Mouse (Mus musculus) bone marrow macrophage, adult 2 months (primary cell): ENCODE measurements around the gene Rnf121. TPM values are rescaled to one million over a fixed set of nuclear protein-coding genes. Genes with fewer than 3 reads are reported as not detected.
A peak's percentile ranks its signal among the peaks of the same experiment; 100 is the strongest.

Experiments
- H3K27ac ChIP-seq: 2 replicates; pipeline ENCODE4 v1.5.1; 2012; ENCODE audit warnings: low read depth, low read length; ENCODE audit not compliant: insufficient read depth
- H3K4me1 ChIP-seq: 2 replicates; pipeline ENCODE4 v1.6.1; 2012; ENCODE audit warnings: low read length; ENCODE audit not compliant: control insufficient read depth, insufficient read depth
- H3K4me3 ChIP-seq: 2 replicates; pipeline ENCODE4 v1.5.1; 2012; ENCODE audit warnings: mild to moderate bottlenecking, low read length, moderate library complexity; ENCODE audit not compliant: insufficient read depth
- CTCF ChIP-seq: IDR thresholded peaks from 2 replicates; pipeline ENCODE4 v1.5.1; 2012; ENCODE audit warnings: low read depth, mild to moderate bottlenecking, low read length, moderate library complexity
- POLR2A ChIP-seq: IDR thresholded peaks from 2 replicates; pipeline ENCODE4 v1.6.1; 2012; ENCODE audit warnings: mild to moderate bottlenecking, low read depth, low read length, borderline replicate concordance
- polyA plus RNA-seq: library from polyadenylated mRNA; stranded (reverse); fragments of >200 nt; gene quantifications from 2 replicates; pipeline ENCODE4 v1.2.4, GENCODE M21; 2012; ENCODE audit not compliant: missing spikeins, insufficient read depth, insufficient read length

Gene Rnf121
- polyA plus RNA-seq, 1 experiment: 17.2 TPM

- TF ChIP-seq CTCF (no peak), POLR2A (no peak)
- Histone ChIP-seq H3K4me1 (peaks cover 5% of the 10 kb centered on the region), H3K27ac (no peak overlapping the region), H3K4me3 (no peak overlapping the region)
Measured at GRCm38 (mm10) chr7:102011855-102012254, 53.4 kb downstream of the Rnf121 start.

DNA sequence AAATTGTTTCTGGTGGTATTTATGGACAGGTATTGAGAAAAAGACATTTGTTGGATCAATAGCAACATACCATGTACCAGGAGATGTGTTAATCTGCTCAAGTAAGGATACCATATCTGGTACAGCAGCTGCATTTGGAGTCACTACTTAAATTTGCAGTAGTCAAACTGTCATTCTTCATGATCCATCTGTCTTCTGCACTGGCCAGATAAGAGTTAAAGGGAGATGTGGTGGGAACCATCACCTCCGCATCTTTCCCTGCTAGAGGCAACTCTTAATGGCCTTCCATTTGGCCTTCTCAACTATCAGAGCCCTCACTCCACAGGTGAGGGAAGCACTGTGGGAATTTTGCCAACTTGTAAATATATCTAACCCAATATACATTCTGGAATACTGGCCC, 58.7 kb downstream of the Rnf121 start:
- TF ChIP-seq POLR2A (no peak), CTCF (no peak)
- Histone ChIP-seq H3K4me1 (no peaks in the 10 kb centered on the region), H3K27ac (no peak overlapping the region), H3K4me3 (no peak overlapping the region)

DNA sequence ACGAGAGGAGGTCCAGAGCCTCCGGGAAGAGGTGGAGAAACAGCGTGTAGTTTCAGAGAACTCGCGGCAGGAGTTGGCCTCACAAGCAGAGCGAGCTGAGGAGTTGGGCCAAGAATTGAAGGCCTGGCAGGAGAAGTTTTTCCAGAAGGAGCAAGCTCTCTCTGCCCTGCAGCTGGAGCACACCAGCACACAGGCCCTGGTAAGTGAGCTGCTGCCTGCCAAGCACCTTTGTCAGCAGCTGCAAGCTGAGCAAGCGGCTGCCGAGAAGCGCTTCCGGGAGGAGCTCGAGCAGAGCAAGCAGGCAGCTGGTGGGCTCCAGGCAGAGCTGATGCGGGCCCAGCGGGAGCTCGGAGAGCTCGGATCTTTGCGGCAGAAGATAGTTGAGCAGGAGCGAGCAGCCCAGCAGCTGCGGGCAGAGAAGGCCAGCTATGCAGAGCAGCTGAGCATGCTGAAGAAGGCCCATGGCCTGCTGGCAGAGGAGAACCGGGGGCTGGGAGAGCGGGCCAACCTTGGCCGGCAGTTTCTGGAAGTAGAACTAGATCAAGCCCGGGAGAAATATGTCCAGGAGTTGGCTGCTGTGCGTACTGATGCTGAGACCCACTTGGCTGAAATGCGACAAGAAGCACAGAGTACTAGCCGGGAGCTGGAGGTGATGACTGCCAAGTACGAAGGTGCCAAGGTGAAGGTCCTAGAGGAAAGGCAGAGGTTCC, 64.2 kb downstream of the Rnf121 start:
- TF ChIP-seq POLR2A: no peak
- TF ChIP-seq CTCF: no peak
- Histone ChIP-seq H3K27ac (no peak overlapping the region), H3K4me1 (no peaks in the 10 kb centered on the region), H3K4me3 (no peak overlapping the region)

- Histone ChIP-seq H3K4me1 (no peaks in the 10 kb centered on the region), H3K4me3 (no peak overlapping the region), H3K27ac (no peak overlapping the region)
- no peak for TF ChIP-seq CTCF
- no peak for TF ChIP-seq POLR2A
Measured at GRCm38 (mm10) chr7:102000296-102000695, 65.0 kb downstream of the Rnf121 start.

DNA sequence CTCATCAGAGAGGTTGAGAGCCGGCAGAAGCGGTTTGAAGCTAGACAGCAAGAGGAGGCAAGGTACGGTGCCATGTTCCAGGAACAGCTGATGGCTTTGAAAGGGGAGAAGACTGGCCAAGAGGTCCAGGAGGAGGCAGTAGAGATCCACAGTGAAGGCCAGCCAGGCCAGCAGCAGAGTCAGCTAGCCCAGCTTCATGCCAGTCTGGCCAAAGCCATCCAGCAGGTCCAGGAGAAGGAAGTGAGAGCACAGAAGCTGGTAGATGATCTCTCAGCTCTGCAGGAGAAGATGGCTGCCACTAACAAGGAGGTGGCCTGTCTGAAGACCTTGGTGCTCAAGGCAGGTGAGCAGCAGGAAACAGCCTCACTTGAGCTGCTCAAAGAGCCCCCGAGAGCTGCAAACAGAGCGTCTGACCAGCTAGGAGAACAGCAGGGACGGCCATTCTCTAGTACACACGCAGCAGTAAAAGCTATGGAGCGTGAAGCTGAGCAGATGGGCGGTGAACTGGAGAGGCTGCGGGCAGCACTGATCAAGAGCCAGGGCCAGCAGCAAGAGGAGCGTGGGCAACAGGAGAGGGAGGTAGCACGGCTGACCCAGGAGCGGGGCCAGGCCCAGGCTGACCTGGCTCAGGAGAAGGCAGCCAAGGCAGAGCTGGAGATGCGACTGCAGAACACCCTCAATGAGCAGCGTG, 65.7 kb downstream of the Rnf121 start:
- H3K4me3 ChIP-seq: no peak overlapping the region
- H3K27ac ChIP-seq: no peak overlapping the region
- no peak for TF ChIP-seq CTCF
- TF ChIP-seq POLR2A: no peak
- no peaks in the 10 kb centered on the region for H3K4me1 ChIP-seq

DNA sequence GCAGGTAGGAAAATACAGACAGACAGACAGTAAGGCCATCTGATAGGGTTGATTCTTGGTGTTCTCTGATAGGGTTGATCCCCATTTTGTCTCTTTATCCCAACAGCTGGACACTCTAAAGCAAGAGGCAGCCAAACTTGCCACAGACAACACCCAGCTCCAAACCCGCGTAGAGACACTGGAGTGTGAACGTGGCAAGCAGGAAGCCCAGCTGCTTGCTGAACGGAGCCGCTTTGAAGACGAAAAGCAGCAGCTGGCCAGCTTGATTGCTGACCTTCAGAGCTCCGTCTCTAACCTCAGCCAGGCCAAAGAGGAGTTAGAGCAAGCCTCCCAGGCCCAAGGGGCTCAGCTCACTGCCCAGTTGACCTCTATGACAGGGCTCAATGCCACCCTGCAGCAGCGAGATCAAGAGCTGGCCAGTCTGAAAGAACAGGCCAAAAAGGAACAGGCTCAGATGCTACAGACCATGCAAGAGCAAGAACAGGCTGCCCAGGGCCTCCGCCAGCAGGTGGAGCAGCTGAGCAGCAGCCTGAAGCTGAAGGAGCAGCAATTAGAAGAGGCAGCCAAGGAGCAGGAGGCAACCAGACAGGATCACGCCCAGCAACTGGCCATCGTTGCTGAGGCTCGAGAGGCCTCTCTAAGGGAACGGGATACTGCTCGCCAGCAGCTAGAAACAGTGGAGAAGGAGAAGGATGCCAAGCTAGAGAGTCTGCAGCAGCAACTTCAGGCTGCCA, 66.9 kb downstream of the Rnf121 start:
- no peak overlapping the region for H3K4me3 ChIP-seq
- TF ChIP-seq CTCF: peak; percentile 44
- no peak for TF ChIP-seq POLR2A
- no peaks in the 10 kb centered on the region for H3K4me1 ChIP-seq
- no peak overlapping the region for H3K27ac ChIP-seq

- no peak overlapping the region for H3K27ac ChIP-seq
- H3K4me3 ChIP-seq: no peak overlapping the region
- TF ChIP-seq POLR2A (no peak), CTCF (no peak)
- H3K4me1 ChIP-seq: no peaks in the 10 kb centered on the region
Measured at GRCm38 (mm10) chr7:101994241-101994640, 71.0 kb downstream of the Rnf121 start.

DNA sequence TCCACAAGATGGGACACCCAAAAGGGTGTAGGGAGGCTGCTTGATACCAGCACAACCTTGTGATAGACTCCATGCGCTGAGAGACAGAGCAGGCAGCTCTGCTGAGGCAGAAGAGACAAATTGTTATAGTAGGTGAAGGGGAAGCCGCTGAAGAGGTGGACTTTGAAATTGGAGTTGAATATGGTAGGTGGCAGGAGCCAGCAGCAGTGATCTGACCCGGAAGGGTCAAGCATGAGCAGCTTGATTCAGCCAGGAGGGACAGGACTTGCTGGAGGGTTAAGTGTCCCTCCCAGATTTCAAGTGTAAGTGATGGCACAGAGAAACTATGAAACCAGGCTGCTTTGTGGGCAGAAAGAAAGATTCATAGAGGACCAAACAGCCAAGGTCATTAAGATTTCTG, 80.2 kb downstream of the Rnf121 start:
- TF ChIP-seq CTCF (no peak), POLR2A (no peak)
- Histone ChIP-seq H3K4me3 (no peak overlapping the region), H3K4me1 (peaks cover 2% of the 10 kb centered on the region; the same call in 1 of the 2 replicates), H3K27ac (no peak overlapping the region)

DNA sequence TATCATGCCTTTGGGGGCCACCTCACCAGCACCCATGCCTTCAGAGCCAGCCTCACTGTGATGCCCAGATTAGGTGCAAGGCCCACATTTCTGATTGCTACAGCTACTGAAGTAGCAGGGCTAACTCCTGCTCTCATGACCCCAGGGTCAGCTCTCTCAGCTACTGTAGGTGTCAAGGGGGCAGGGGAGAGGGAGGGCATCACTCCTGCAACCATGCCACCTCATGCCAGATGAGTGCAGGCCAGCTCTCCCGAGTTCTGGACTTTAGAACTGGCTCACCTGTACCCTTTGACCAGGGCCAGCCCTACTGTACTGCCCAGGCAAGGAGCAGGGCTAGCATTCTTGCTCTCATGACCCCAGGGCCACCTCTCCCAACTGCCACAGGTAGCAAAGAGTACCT, 82.5 kb downstream of the Rnf121 start:
- H3K4me3 ChIP-seq: no peak overlapping the region
- H3K4me1 ChIP-seq: peaks cover 2% of the 10 kb centered on the region; the same call in 1 of the 2 replicates
- no peak overlapping the region for H3K27ac ChIP-seq
- TF ChIP-seq CTCF (no peak), POLR2A (no peak)

DNA sequence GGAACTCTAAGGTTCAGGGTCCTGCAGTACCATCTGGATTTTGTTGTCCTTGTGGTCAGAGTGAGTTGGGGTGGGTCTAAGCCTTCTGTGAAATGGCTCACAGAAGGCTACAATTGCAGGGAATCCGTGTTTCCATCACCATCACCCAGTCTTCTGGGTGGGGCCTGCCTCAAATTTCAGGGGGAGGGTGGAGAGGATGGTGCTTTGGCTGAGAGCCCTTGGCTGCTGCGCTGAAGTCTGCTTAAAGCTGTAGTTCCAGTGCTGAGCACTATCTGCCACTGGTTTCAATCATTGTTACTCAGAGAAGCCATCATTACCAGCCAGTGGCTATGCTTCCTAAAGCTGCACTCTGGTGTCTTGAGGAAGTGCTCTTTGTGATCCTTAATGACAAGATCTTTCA, 90.8 kb downstream of the Rnf121 start:
- Histone ChIP-seq H3K27ac (no peak overlapping the region), H3K4me1 (peaks cover 38% of the 10 kb centered on the region), H3K4me3 (no peak overlapping the region)
- TF ChIP-seq POLR2A (no peak), CTCF (no peak)
